Mouse (Mus musculus) R1 (cell line): ENCODE measurements around the gene Cd200.

Experiments
- DNase-seq: peaks from one replicate; pipeline ENCODE4 v3.0.0-alpha.2; 2018; ENCODE audit warnings: low read depth, low spot score

Cd200 gene

DNA sequence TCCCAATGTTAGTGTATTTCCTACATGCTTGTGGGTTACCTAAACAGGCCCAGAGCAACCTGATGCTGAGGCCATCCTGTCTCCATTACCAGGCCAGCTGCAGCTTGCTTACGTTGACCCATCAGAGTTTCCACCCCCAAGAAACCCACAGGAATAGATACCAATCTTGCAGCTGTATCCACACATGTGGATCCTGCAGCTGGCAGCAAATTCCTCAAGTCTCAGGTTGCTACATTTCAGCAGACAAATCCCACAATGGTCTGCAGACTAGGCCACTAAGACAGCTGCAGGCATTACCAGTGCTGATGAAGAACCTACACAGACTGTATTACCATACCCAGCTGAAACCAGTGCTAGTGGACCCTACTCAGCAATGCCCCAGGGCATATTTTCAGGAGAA is 72.4 kb downstream of the Cd200 start:
- DNase-seq: no peak

DNA sequence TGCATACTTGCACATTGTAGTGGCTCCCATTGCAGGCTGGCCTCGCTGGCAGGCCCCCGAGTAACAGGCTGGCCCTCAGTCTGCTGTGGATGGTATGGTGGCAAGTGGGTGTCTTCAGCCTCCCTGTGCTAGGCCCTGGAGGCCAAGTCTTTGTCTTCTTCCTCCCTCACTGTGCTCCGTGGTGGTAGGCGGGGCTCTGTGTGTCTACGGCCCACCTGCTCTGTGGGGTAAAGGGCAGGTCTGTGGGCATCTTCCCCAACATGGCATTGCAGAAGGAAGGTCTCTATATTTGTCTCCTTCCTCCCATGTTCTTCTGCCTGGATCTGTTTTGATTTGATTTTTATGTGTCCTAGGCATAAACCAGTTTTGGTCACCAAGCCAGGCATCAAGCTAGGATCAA is 74.0 kb downstream of the Cd200 start:
- DNase-seq: no peak

DNA sequence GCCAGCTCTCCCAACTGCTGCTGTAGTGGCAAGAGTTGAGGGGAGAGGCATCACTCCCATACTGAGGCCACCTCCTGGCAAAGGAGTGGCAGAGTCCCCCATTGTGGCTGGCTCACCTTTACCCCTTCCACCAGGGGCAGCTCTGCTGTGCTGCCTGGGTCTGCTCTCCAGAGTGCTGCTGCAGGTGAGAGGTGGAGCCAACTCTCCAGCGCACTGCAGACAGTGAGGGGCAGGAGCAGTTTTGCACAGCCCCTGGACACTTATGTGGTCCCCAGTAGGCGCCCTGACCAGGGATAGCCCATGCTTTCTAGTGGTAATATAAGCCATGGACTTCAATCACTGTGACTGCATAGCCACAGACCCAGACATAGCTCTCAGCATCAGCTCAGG is 74.5 kb downstream of the Cd200 start:
- no peak for DNase-seq

DNA sequence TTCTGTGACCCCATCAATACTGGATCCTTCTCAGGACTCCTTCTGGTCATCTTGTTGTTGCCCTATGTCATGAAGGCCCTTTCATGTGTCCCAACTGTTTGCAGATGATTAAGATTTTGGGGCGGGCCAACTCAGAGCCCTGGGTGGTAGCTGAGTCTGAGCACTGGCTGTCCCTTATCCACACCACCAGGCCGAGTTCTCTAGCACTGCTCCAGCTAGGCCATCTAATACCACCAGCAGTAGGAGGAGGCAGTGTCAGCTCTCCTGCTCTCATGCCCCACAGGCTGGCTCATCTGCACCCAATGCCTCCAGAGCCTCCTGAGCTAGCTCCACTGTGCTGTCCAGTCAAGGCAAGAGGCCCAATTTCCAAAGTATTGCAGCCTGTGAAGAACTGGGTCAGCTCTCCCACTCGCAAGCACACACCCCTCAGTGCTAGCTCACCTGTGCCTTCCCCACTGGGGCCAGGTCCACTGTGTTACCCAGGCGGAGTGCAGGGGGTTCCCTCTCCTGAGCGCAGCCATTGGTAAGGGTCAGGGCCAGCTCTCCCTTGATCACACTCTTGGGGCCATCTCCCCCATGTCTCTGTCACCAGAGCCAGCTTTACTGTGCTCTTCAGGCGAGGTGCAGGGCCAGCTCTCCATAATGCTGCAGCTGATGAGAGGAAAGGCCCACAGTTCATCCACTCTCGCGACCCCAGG is 75.0 kb downstream of the Cd200 start:
- DNase-seq: no peak

DNA sequence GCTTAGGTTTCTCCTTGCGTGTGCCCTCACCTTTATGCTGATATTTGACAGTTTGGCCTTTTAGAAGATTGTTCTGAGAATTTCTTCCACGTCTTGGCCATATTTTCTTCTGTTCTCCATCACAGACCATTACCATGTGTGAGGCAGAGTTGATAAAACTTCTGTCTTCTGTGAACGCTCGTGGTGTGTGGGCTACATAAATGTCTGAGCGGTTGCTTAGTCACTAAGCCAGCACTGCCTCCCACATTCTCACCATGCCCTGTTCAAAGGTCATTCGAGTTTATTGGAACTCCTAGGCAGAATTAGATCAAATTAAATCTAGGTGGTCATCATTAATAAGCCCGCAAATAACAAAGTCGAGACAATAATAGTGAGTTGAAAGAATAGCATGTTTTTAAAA is 76.3 kb downstream of the Cd200 start:
- no peak for DNase-seq
